Mouse (Mus musculus) brain, embryonic 14.5 days (tissue): ENCODE measurements around the gene Rpl23. TPM values are rescaled to one million over a fixed set of nuclear protein-coding genes. Genes with fewer than 3 reads are reported as not detected.

ENCODE experiments used
- DNase-seq: peaks from one replicate; pipeline ENCODE4 v3.0.0-alpha.2; 2011; ENCODE audit warnings: low read depth
- CTCF ChIP-seq: fragments of 200-500 bp; IDR thresholded peaks from 2 replicates; pipeline ENCODE4 v1.5.1; 2012; ENCODE audit warnings: inconsistent platforms, mild to moderate bottlenecking, moderate library complexity, borderline replicate concordance; ENCODE audit not compliant: insufficient read depth, insufficient read length; ENCODE audit errors: extremely low read depth
- POLR2A ChIP-seq: fragments of 200-500 bp; IDR thresholded peaks from 2 replicates; pipeline ENCODE4 v1.6.1; 2012; ENCODE audit warnings: mild to moderate bottlenecking, inconsistent platforms, borderline replicate concordance; ENCODE audit not compliant: poor library complexity, insufficient read depth, insufficient read length, severe bottlenecking; ENCODE audit errors: extremely low read depth
- polyA plus RNA-seq: library from polyadenylated mRNA; depleted of rRNA; stranded (reverse); fragments of >200 nt; gene quantifications from 2 replicates; pipeline ENCODE4 v1.2.3, GENCODE M21; 2012

The Rpl23 gene
- polyA plus RNA-seq, 1 experiment: 444 TPM

- DNase-seq: no peak
- no peak for TF ChIP-seq POLR2A
- TF ChIP-seq CTCF: no peak
These were observed 39.3 kb upstream of the Rpl23 start for GRCm38 (mm10) chr11:97821401-97822064.

- no peak for TF ChIP-seq CTCF
- no peak for TF ChIP-seq POLR2A
- DNase-seq: no peak
These were observed 38.6 kb upstream of the Rpl23 start for GRCm38 (mm10) chr11:97820840-97821239.

- TF ChIP-seq CTCF (no peak), POLR2A (no peak)
- no peak for DNase-seq
These were observed 37.7 kb upstream of the Rpl23 start for GRCm38 (mm10) chr11:97819923-97820322.

- DNase-seq: no peak
- TF ChIP-seq CTCF (no peak), POLR2A (no peak)
These were observed 36.9 kb upstream of the Rpl23 start for GRCm38 (mm10) chr11:97819102-97819501.

GRCm38 (mm10) chr11:97818571-97818970 is 36.3 kb upstream of the Rpl23 start:
- peak; percentile 88 for DNase-seq
- TF ChIP-seq POLR2A (no peak), CTCF (no peak)

- TF ChIP-seq POLR2A: no peak
- no peak for TF ChIP-seq CTCF
- DNase-seq: no peak
These were observed 35.8 kb upstream of the Rpl23 start for GRCm38 (mm10) chr11:97818003-97818402.

GRCm38 (mm10) chr11:97817379-97817778 is 35.1 kb upstream of the Rpl23 start:
- DNase-seq: no peak
- TF ChIP-seq CTCF (no peak), POLR2A (no peak)

GRCm38 (mm10) chr11:97816916-97817315 is 34.7 kb upstream of the Rpl23 start:
- no peak for DNase-seq
- TF ChIP-seq POLR2A (no peak), CTCF (no peak)

GRCm38 (mm10) chr11:97816176-97816575 is 33.9 kb upstream of the Rpl23 start:
- no peak for DNase-seq
- TF ChIP-seq POLR2A (no peak), CTCF (no peak)

GRCm38 (mm10) chr11:97815736-97816135 is 33.5 kb upstream of the Rpl23 start:
- DNase-seq: no peak
- no peak for TF ChIP-seq POLR2A
- TF ChIP-seq CTCF: no peak

- DNase-seq: no peak
- TF ChIP-seq POLR2A: no peak
- no peak for TF ChIP-seq CTCF
These were observed 31.7 kb upstream of the Rpl23 start for GRCm38 (mm10) chr11:97813746-97814515.

- DNase-seq: no peak
- TF ChIP-seq POLR2A (no peak), CTCF (no peak)
These were observed 30.8 kb upstream of the Rpl23 start for GRCm38 (mm10) chr11:97813085-97813484.

- TF ChIP-seq CTCF: no peak
- no peak for TF ChIP-seq POLR2A
- peak; percentile 96 for DNase-seq
These were observed 30.3 kb upstream of the Rpl23 start for GRCm38 (mm10) chr11:97812491-97812921.
